Mouse (Mus musculus) MEL (cell line): ENCODE results near the gene Cluh. TPM values are rescaled to one million over a fixed set of nuclear protein-coding genes. Genes with fewer than 3 reads are reported as not detected.

Experiments used
- DNase-seq: peaks from one replicate; pipeline ENCODE4 v3.0.0; 2011; ENCODE audit warnings: low read depth, low spot score
- H3K27ac ChIP-seq: 2 replicates; pipeline ENCODE4 v1.5.1; 2012; ENCODE audit warnings: low read depth, mild to moderate bottlenecking, control low read depth, low read length, moderate library complexity; ENCODE audit not compliant: control insufficient read depth
- H3K27me3 ChIP-seq, 2 experiments: fragments of 150-350 bp in 1 of 2; sonication (generic) in 1 of 2; 2 replicates each; pipeline ENCODE4 v1.6.1; 2012; ENCODE audit warnings: low read length in 2 of 2, mild to moderate bottlenecking in 2 of 2, improper control_type of control experiment in 1 of 2, moderate library complexity in 1 of 2; ENCODE audit not compliant: insufficient read depth in 2 of 2, control insufficient read depth in 1 of 2
- H3K36me3 ChIP-seq, 2 experiments: 2 replicates each; pipeline ENCODE4 v1.6.1; 2012 to 2014; ENCODE audit warnings: low read length in 2 of 2, improper control_type of control experiment in 1 of 2, inconsistent platforms in 1 of 2, mild to moderate bottlenecking in 1 of 2; ENCODE audit not compliant: insufficient read depth in 2 of 2, control insufficient read depth in 1 of 2
- H3K4me1 ChIP-seq, 2 experiments: fragments of 150-350 bp in 1 of 2; sonication (generic) in 1 of 2; 2 replicates each; pipeline ENCODE4 v1.6.1; 2012; ENCODE audit warnings: low read length in 2 of 2, improper control_type of control experiment in 1 of 2, mild to moderate bottlenecking in 1 of 2; ENCODE audit not compliant: insufficient read depth in 2 of 2, control insufficient read depth in 1 of 2
- H3K4me3 ChIP-seq, 2 experiments: fragments of 150-350 bp in 1 of 2; sonication (generic) in 1 of 2; 2 replicates each; pipeline ENCODE4 v1.5.1; 2012; ENCODE audit warnings: low read depth in 2 of 2, low read length in 2 of 2, mild to moderate bottlenecking in 2 of 2, moderate library complexity in 2 of 2, control low read depth in 1 of 2, improper control_type of control experiment in 1 of 2; ENCODE audit not compliant: control insufficient read depth in 1 of 2, insufficient read depth in 1 of 2
- H3K79me2 ChIP-seq: 2 replicates; pipeline ENCODE4 v1.6.1; 2012; ENCODE audit warnings: mild to moderate bottlenecking, low read length, moderate library complexity; ENCODE audit not compliant: control insufficient read depth, poor library complexity, insufficient read depth
- H3K9ac ChIP-seq: 2 replicates; pipeline ENCODE4 v1.6.1; 2012; ENCODE audit warnings: low read depth, mild to moderate bottlenecking, control low read depth, low read length, moderate library complexity; ENCODE audit not compliant: control insufficient read depth, poor library complexity, severe bottlenecking
- H3K9me3 ChIP-seq: fragments of 150-350 bp; sonication (generic); replicated peaks from 2 replicates; pipeline ENCODE4 v1.6.1; 2012; ENCODE audit warnings: mild to moderate bottlenecking, low read length, improper control_type of control experiment, moderate library complexity; ENCODE audit not compliant: insufficient read depth
- CHD1 ChIP-seq: IDR thresholded peaks from 2 replicates; pipeline ENCODE4 v1.6.1; 2012; ENCODE audit warnings: low read depth, mild to moderate bottlenecking, inconsistent platforms, low read length, improper control_type of control experiment
- ELF1 ChIP-seq: IDR thresholded peaks from 2 replicates; pipeline ENCODE4 v1.6.1; 2014; ENCODE audit warnings: low read depth, mild to moderate bottlenecking, inconsistent platforms, low read length, improper control_type of control experiment, moderate library complexity
- ETS1 ChIP-seq: IDR thresholded peaks from 2 replicates; pipeline ENCODE4 v1.6.1; 2012; ENCODE audit warnings: low read depth, mild to moderate bottlenecking, inconsistent platforms, low read length, improper control_type of control experiment, moderate library complexity
- HCFC1 ChIP-seq: IDR thresholded peaks from 2 replicates; pipeline ENCODE4 v1.6.1; 2012; ENCODE audit warnings: low read depth, mild to moderate bottlenecking, inconsistent platforms, low read length, improper control_type of control experiment, moderate library complexity
- JUND ChIP-seq: IDR thresholded peaks from 2 replicates; pipeline ENCODE4 v1.6.1; 2011; ENCODE audit warnings: low read depth, mild to moderate bottlenecking, improper control_type of control experiment, low read length
- KAT2A ChIP-seq: conservative IDR thresholded peaks from 2 replicates; pipeline ENCODE4 v1.6.1; 2012; ENCODE audit warnings: low read depth, low read length, improper control_type of control experiment, inconsistent platforms
- MAFK ChIP-seq: IDR thresholded peaks from 2 replicates; pipeline ENCODE4 v1.6.1; 2011; ENCODE audit warnings: low read depth, mild to moderate bottlenecking, low read length, improper control_type of control experiment, borderline replicate concordance
- MAX ChIP-seq: IDR thresholded peaks from 2 replicates; pipeline ENCODE4 v1.6.1; 2011; ENCODE audit warnings: low read length, improper control_type of control experiment
- MAZ ChIP-seq: IDR thresholded peaks from 2 replicates; pipeline ENCODE4 v1.6.1; 2012; ENCODE audit warnings: low read depth, mild to moderate bottlenecking, inconsistent platforms, low read length, improper control_type of control experiment
- MEF2A ChIP-seq: IDR thresholded peaks from 2 replicates; pipeline ENCODE4 v1.6.1; 2014; ENCODE audit warnings: low read depth, mild to moderate bottlenecking, inconsistent platforms, low read length, improper control_type of control experiment; ENCODE audit not compliant: poor library complexity, insufficient replicate concordance, severe bottlenecking; ENCODE audit errors: extremely low read depth
- MYB ChIP-seq: IDR thresholded peaks from 2 replicates; pipeline ENCODE4 v1.6.1; 2011; ENCODE audit warnings: mild to moderate bottlenecking, low read depth, low read length, improper control_type of control experiment
- MYC ChIP-seq: IDR thresholded peaks from 2 replicates; pipeline ENCODE4 v1.6.1; 2011; ENCODE audit warnings: low read depth, mild to moderate bottlenecking, low read length, improper control_type of control experiment, moderate library complexity
- NELFE ChIP-seq: IDR thresholded peaks from 2 replicates; pipeline ENCODE4 v1.6.1; 2011; ENCODE audit warnings: low read depth, low read length, improper control_type of control experiment
- NRF1 ChIP-seq: IDR thresholded peaks from 2 replicates; pipeline ENCODE4 v1.6.1; 2014; ENCODE audit warnings: low read depth, mild to moderate bottlenecking, inconsistent platforms, low read length, improper control_type of control experiment, moderate library complexity; ENCODE audit not compliant: poor library complexity, insufficient read depth, severe bottlenecking
- POLR2A ChIP-seq, 2 experiments: IDR thresholded peaks; 2 replicates each; pipeline ENCODE4 v1.6.1; 2011 to 2012; ENCODE audit warnings: low read length in 2 of 2, mild to moderate bottlenecking in 2 of 2, control low read depth in 1 of 2, improper control_type of control experiment in 1 of 2, low read depth in 1 of 2, moderate library complexity in 1 of 2; ENCODE audit not compliant: control insufficient read depth in 1 of 2, insufficient read depth in 1 of 2, poor library complexity in 1 of 2
- RAD21 ChIP-seq: IDR thresholded peaks from 2 replicates; pipeline ENCODE4 v1.6.1; 2011; ENCODE audit warnings: mild to moderate bottlenecking, low read depth, low read length, improper control_type of control experiment
- TAL1 ChIP-seq: IDR thresholded peaks from 2 replicates; pipeline ENCODE4 v1.6.1; 2012; ENCODE audit warnings: mild to moderate bottlenecking, inconsistent platforms, low read length, moderate library complexity, mixed read lengths
- TBP ChIP-seq: IDR thresholded peaks from 2 replicates; pipeline ENCODE4 v1.8.0; 2011; ENCODE audit warnings: low read depth, low read length, improper control_type of control experiment
- TCF12 ChIP-seq: IDR thresholded peaks from 2 replicates; pipeline ENCODE4 v1.6.1; 2014; ENCODE audit warnings: low read depth, mild to moderate bottlenecking, inconsistent platforms, low read length, improper control_type of control experiment, moderate library complexity
- USF2 ChIP-seq, 2 experiments: IDR thresholded peaks; 2 replicates each; pipeline ENCODE4 v1.6.1; 2011 to 2012; ENCODE audit warnings: improper control_type of control experiment in 2 of 2, low read length in 2 of 2, borderline replicate concordance in 1 of 2, inconsistent platforms in 1 of 2, low read depth in 1 of 2, mild to moderate bottlenecking in 1 of 2; ENCODE audit not compliant: insufficient read depth in 1 of 2
- polyA plus RNA-seq, 2 experiments: library from polyadenylated mRNA; stranded (reverse) in 1 of 2; unstranded in 1 of 2; fragments of >175 nt in 1 of 2; fragments of >200 nt in 1 of 2; gene quantifications; 2 replicates each; pipeline versions ENCODE4 v1.2.1 to v1.2.4; 2012; ENCODE audit warnings: low replicate concordance in 2 of 2, low read depth in 1 of 2; ENCODE audit not compliant: insufficient read length in 2 of 2, insufficient read depth in 1 of 2, missing spikeins in 1 of 2
- total RNA-seq: library from RNA; depleted of rRNA; stranded (reverse); fragments of 300-350 nt; gene quantifications from 2 replicates; pipeline ENCODE4 v1.2.3, GENCODE M21; 2012

Cluh gene
- total and polyA plus RNA-seq, 3 experiments: 53.8 to 135 (median 115) TPM

GRCm38 (mm10) chr11:74662221-74662620, 12.9 kb downstream of the Cluh start:
- H3K4me1 ChIP-seq: no peaks in the 10 kb centered on the region
- H3K27ac ChIP-seq: no peak overlapping the region
- no peak for TF ChIP-seq CHD1
- no peaks in the 10 kb centered on the region for H3K9me3 ChIP-seq
- no peak overlapping the region for H3K4me3 ChIP-seq
- no peak for DNase-seq
- H3K27me3 ChIP-seq: no peaks in the 10 kb centered on the region
- H3K36me3 ChIP-seq: peaks cover 0 to 52% of the 10 kb centered on the region in 2 experiments; a peak in 2 of 4 replicates
- H3K9ac ChIP-seq: no peak overlapping the region
- H3K79me2 ChIP-seq: no peaks in the 10 kb centered on the region

- no peak overlapping the region for H3K27ac ChIP-seq
- no peak overlapping the region for H3K9ac ChIP-seq
- H3K4me3 ChIP-seq: no peak overlapping the region
- no peaks in the 10 kb centered on the region for H3K9me3 ChIP-seq
- H3K27me3 ChIP-seq: no peaks in the 10 kb centered on the region
- H3K79me2 ChIP-seq: no peaks in the 10 kb centered on the region
- no peaks in the 10 kb centered on the region for H3K4me1 ChIP-seq
- no peak for DNase-seq
- H3K36me3 ChIP-seq: peaks cover 0 to 34% of the 10 kb centered on the region in 2 experiments; a peak in 2 of 4 replicates
- TF ChIP-seq MYC (no peak), HCFC1 (no peak), TBP (no peak), TCF12 (no peak), MAZ (no peak), CHD1 (no peak), MEF2A (no peak), ELF1 (no peak), MAFK (no peak), ETS1 (no peak), RAD21 (no peak), POLR2A (IDR thresholded peaks at IDR 0.05; ENCODE audit: control insufficient read depth in 1 of 2, insufficient read depth in 1 of 2, low read depth in 1 of 2, low read length in 2 of 2, poor library complexity in 1 of 2) (no peak), KAT2A (no peak), MAX (no peak), JUND (no peak), USF2 (IDR thresholded peaks at IDR 0.05; ENCODE audit: borderline replicate concordance in 1 of 2, insufficient read depth in 1 of 2, low read depth in 1 of 2, low read length in 2 of 2) (no peak), MYB (no peak), NELFE (no peak), TAL1 (no peak), NRF1 (no peak)
Measured at GRCm38 (mm10) chr11:74664279-74664678, 15.0 kb downstream of the Cluh start.
